Mouse (Mus musculus): Measurements from ENCODE around the gene Tas2r135. TPM values are rescaled to one million over a fixed set of nuclear protein-coding genes. Genes with fewer than 3 reads are reported as not detected.

Tas2r135 gene
- polyA plus RNA-seq, 1 experiment from 2014 or later = not detected

- no peak for ATAC-seq (replicated peaks; ENCODE audit: extremely low read depth, insufficient read depth, low FRiP score)
- peaks cover 47% of the 10 kb centered on the region for H3K4me1 ChIP-seq (ENCODE audit: control insufficient read depth, insufficient read depth, low read length)
- no peak overlapping the region for H3K4me2 ChIP-seq (ENCODE audit: low read depth, low read length)
- no peak overlapping the region for H3K9ac ChIP-seq (ENCODE audit: low read length)
- H3K27ac ChIP-seq (ENCODE audit: low read length) = peak overlapping the region; percentile 43
- H3K4me3 ChIP-seq (ENCODE audit: low read length) = no peak overlapping the region
- 42% methylated on average over 1 of the region's 1 CpGs for WGBS
- H3K36me3 ChIP-seq (ENCODE audit: control insufficient read depth, insufficient read depth) = peaks cover 26% of the 10 kb centered on the region
- H3K27me3 ChIP-seq (ENCODE audit: control insufficient read depth, insufficient read depth, low read length) = no peaks in the 10 kb centered on the region
- H3K9me3 ChIP-seq (replicated peaks; ENCODE audit: control insufficient read depth, low read length) = no peaks in the 10 kb centered on the region
Measured at GRCm38 (mm10) chr6:42362074-42362473, 43.2 kb upstream of the Tas2r135 start.

- H3K27ac ChIP-seq (ENCODE audit: low read length) = peak overlapping the region; percentile 43
- H3K4me1 ChIP-seq (ENCODE audit: control insufficient read depth, insufficient read depth, low read length) = peaks cover 43% of the 10 kb centered on the region
- WGBS = 64% methylated on average over 1 of the region's 1 CpGs
- no peaks in the 10 kb centered on the region for H3K9me3 ChIP-seq (replicated peaks; ENCODE audit: control insufficient read depth, low read length)
- ATAC-seq (replicated peaks; ENCODE audit: extremely low read depth, insufficient read depth, low FRiP score) = no peak
- H3K4me2 ChIP-seq (ENCODE audit: low read depth, low read length) = no peak overlapping the region
- H3K36me3 ChIP-seq (ENCODE audit: control insufficient read depth, insufficient read depth) = peaks cover 22% of the 10 kb centered on the region
- no peaks in the 10 kb centered on the region for H3K27me3 ChIP-seq (ENCODE audit: control insufficient read depth, insufficient read depth, low read length)
- no peak overlapping the region for H3K4me3 ChIP-seq (ENCODE audit: low read length)
- H3K9ac ChIP-seq (ENCODE audit: low read length) = no peak overlapping the region
Measured at GRCm38 (mm10) chr6:42362497-42362896, 42.7 kb upstream of the Tas2r135 start.

- Histone ChIP-seq H3K4me3 (ENCODE audit: low read length) (no peak overlapping the region), H3K4me2 (ENCODE audit: low read depth, low read length) (no peak overlapping the region), H3K4me1 (ENCODE audit: control insufficient read depth, insufficient read depth, low read length) (peaks cover 38% of the 10 kb centered on the region), H3K36me3 (ENCODE audit: control insufficient read depth, insufficient read depth) (peaks cover 19% of the 10 kb centered on the region), H3K27ac (ENCODE audit: low read length) (peak overlapping the region; percentile 43; the same call in 1 of the 2 replicates), H3K9ac (ENCODE audit: low read length) (no peak overlapping the region), H3K9me3 (replicated peaks; ENCODE audit: control insufficient read depth, low read length) (no peaks in the 10 kb centered on the region), H3K27me3 (ENCODE audit: control insufficient read depth, insufficient read depth, low read length) (no peaks in the 10 kb centered on the region)
- ATAC-seq (replicated peaks; ENCODE audit: extremely low read depth, insufficient read depth, low FRiP score) = no peak; the same call in 1 of the 2 replicates
- WGBS = 22% methylated on average over 3 of the region's 3 CpGs
Measured at GRCm38 (mm10) chr6:42362974-42363373, 42.3 kb upstream of the Tas2r135 start.

GRCm38 (mm10) chr6:42364066-42364465 lies 41.2 kb upstream of the Tas2r135 start:
- H3K4me2 ChIP-seq (ENCODE audit: low read depth, low read length) = no peak overlapping the region

GRCm38 (mm10) chr6:42364607-42365006 lies 40.6 kb upstream of the Tas2r135 start:
- H3K27ac ChIP-seq (ENCODE audit: low read length) = no peak overlapping the region
- peaks cover 5% of the 10 kb centered on the region for H3K36me3 ChIP-seq (ENCODE audit: control insufficient read depth, insufficient read depth)
- no peaks in the 10 kb centered on the region for H3K27me3 ChIP-seq (ENCODE audit: control insufficient read depth, insufficient read depth, low read length)
- no peak for ATAC-seq (replicated peaks; ENCODE audit: extremely low read depth, insufficient read depth, low FRiP score)
- H3K4me2 ChIP-seq (ENCODE audit: low read depth, low read length) = no peak overlapping the region
- H3K4me3 ChIP-seq (ENCODE audit: low read length) = no peak overlapping the region
- H3K9ac ChIP-seq (ENCODE audit: low read length) = no peak overlapping the region
- H3K4me1 ChIP-seq (ENCODE audit: control insufficient read depth, insufficient read depth, low read length) = peaks cover 30% of the 10 kb centered on the region
- WGBS = 88% methylated on average over 15 of the region's 15 CpGs
- no peaks in the 10 kb centered on the region for H3K9me3 ChIP-seq (replicated peaks; ENCODE audit: control insufficient read depth, low read length)

More at GRCm38 (mm10) chr6:42364066-42364465, 41.2 kb upstream of the Tas2r135 start:
- ATAC-seq (replicated peaks; ENCODE audit: extremely low read depth, insufficient read depth, low FRiP score) = no peak
- WGBS = 80% methylated on average over 4 of the region's 4 CpGs
- Histone ChIP-seq H3K4me3 (ENCODE audit: low read length) (no peak overlapping the region), H3K9me3 (replicated peaks; ENCODE audit: control insufficient read depth, low read length) (no peaks in the 10 kb centered on the region), H3K27me3 (ENCODE audit: control insufficient read depth, insufficient read depth, low read length) (no peaks in the 10 kb centered on the region), H3K4me1 (ENCODE audit: control insufficient read depth, insufficient read depth, low read length) (peaks cover 33% of the 10 kb centered on the region), H3K9ac (ENCODE audit: low read length) (no peak overlapping the region), H3K36me3 (ENCODE audit: control insufficient read depth, insufficient read depth) (peaks cover 10% of the 10 kb centered on the region), H3K27ac (ENCODE audit: low read length) (no peak overlapping the region)

- ATAC-seq (replicated peaks; ENCODE audit: extremely low read depth, insufficient read depth, low FRiP score) = no peak
- Histone ChIP-seq H3K4me1 (ENCODE audit: control insufficient read depth, insufficient read depth, low read length) (peaks cover 30% of the 10 kb centered on the region), H3K36me3 (ENCODE audit: control insufficient read depth, insufficient read depth) (peaks cover under 1% of the 10 kb centered on the region; the same call in 1 of the 2 replicates), H3K9me3 (replicated peaks; ENCODE audit: control insufficient read depth, low read length) (no peaks in the 10 kb centered on the region), H3K4me2 (ENCODE audit: low read depth, low read length) (no peak overlapping the region), H3K9ac (ENCODE audit: low read length) (no peak overlapping the region), H3K4me3 (ENCODE audit: low read length) (no peak overlapping the region), H3K27ac (ENCODE audit: low read length) (no peak overlapping the region), H3K27me3 (ENCODE audit: control insufficient read depth, insufficient read depth, low read length) (no peaks in the 10 kb centered on the region)
- WGBS = 90% methylated on average over 6 of the region's 6 CpGs
Measured at GRCm38 (mm10) chr6:42365215-42365614, 40.0 kb upstream of the Tas2r135 start.

GRCm38 (mm10) chr6:42369870-42370269 lies 35.4 kb upstream of the Tas2r135 start:
- Histone ChIP-seq H3K4me3 (ENCODE audit: low read length) (no peak overlapping the region), H3K4me1 (ENCODE audit: control insufficient read depth, insufficient read depth, low read length) (peaks cover 29% of the 10 kb centered on the region), H3K27ac (ENCODE audit: low read length) (peak overlapping the region; percentile 24; the same call in 1 of the 2 replicates), H3K9ac (ENCODE audit: low read length) (no peak overlapping the region), H3K9me3 (replicated peaks; ENCODE audit: control insufficient read depth, low read length) (no peaks in the 10 kb centered on the region), H3K36me3 (ENCODE audit: control insufficient read depth, insufficient read depth) (no peaks in the 10 kb centered on the region), H3K27me3 (ENCODE audit: control insufficient read depth, insufficient read depth, low read length) (no peaks in the 10 kb centered on the region), H3K4me2 (ENCODE audit: low read depth, low read length) (no peak overlapping the region; the same call in 1 of the 2 replicates)
- peak; percentile 57 for ATAC-seq (replicated peaks; ENCODE audit: extremely low read depth, insufficient read depth, low FRiP score)
- 13% methylated on average over 3 of the region's 3 CpGs for WGBS

- Histone ChIP-seq H3K27me3 (ENCODE audit: control insufficient read depth, insufficient read depth, low read length) (no peaks in the 10 kb centered on the region), H3K4me1 (ENCODE audit: control insufficient read depth, insufficient read depth, low read length) (peaks cover 34% of the 10 kb centered on the region), H3K27ac (ENCODE audit: low read length) (peak overlapping the region; percentile 32; the same call in 1 of the 2 replicates), H3K4me3 (ENCODE audit: low read length) (no peak overlapping the region), H3K9ac (ENCODE audit: low read length) (no peak overlapping the region), H3K9me3 (replicated peaks; ENCODE audit: control insufficient read depth, low read length) (no peaks in the 10 kb centered on the region), H3K36me3 (ENCODE audit: control insufficient read depth, insufficient read depth) (no peaks in the 10 kb centered on the region), H3K4me2 (ENCODE audit: low read depth, low read length) (no peak overlapping the region)
- WGBS = 59% methylated on average over 4 of the region's 4 CpGs
- no peak for ATAC-seq (replicated peaks; ENCODE audit: extremely low read depth, insufficient read depth, low FRiP score)
Measured at GRCm38 (mm10) chr6:42370630-42371363, 34.4 kb upstream of the Tas2r135 start.

- Histone ChIP-seq H3K9ac (ENCODE audit: low read length) (no peak overlapping the region), H3K9me3 (replicated peaks; ENCODE audit: control insufficient read depth, low read length) (no peaks in the 10 kb centered on the region), H3K4me2 (ENCODE audit: low read depth, low read length) (peak overlapping the region; percentile 96; the same call in 1 of the 2 replicates), H3K4me1 (ENCODE audit: control insufficient read depth, insufficient read depth, low read length) (peaks cover 43% of the 10 kb centered on the region), H3K36me3 (ENCODE audit: control insufficient read depth, insufficient read depth) (no peaks in the 10 kb centered on the region), H3K4me3 (ENCODE audit: low read length) (no peak overlapping the region; the same call in 1 of the 2 replicates), H3K27me3 (ENCODE audit: control insufficient read depth, insufficient read depth, low read length) (no peaks in the 10 kb centered on the region), H3K27ac (ENCODE audit: low read length) (peak overlapping the region; percentile 35; the same call in 1 of the 2 replicates)
- ATAC-seq (replicated peaks; ENCODE audit: extremely low read depth, insufficient read depth, low FRiP score) = no peak
- WGBS = 29% methylated on average over 3 of the region's 3 CpGs
Measured at GRCm38 (mm10) chr6:42372001-42372400, 33.2 kb upstream of the Tas2r135 start.
